Mouse (Mus musculus): Measurements from ENCODE around the gene Gm7075.
"Not testable (repeated sequence)": the region's sequence is repeated elsewhere in the genome, so short reads cannot be mapped to it uniquely, and the experiment has no call there.

Gene Gm7075

GRCm38 (mm10) chr10:63422736-63422992, 1.1 kb upstream of the Gm7075 start:
- DNase-seq (ENCODE audit: low read depth, low spot score): peak; percentile 50

DNA sequence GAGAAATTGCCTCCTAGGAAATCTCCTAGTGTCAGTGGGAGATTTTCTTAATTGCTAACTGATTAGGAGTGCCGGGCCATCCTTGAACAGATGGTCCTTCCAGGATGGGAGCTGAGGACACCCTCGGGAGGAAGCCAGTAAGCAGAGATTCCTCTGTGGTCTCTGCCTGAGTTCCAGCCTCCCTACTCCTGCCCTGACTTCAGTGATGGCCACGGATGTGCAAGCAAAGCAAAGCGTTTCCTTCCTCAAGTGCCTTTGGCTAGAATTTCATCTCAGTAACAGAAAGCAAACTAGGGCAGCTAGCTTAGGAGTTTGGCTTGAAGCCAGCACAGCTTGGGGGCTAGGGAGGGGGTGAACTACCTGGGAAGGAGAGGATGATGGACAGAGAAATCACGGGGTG, 4.5 kb downstream of the Gm7075 start:
- DNase-seq (ENCODE audit: low read depth, low spot score): no peak

DNA sequence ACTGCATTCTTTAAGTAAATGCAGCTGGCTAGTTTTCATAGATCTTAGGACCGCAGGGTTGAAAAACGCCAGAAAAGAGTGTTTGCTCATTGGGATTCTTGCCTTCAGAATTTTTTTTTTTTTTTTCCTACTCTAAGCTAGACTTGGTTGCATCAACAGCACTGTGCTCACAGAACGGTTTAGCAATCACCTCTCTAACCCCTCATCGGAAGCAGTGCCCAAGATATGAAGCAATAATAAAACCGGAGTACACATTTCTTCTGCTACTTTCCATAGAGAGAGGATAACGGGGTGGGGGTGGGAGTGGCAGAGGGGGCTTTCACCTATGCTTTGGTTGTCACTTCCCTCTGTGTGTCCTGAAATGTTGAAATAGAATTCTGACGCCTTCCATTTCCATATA, 5.7 kb downstream of the Gm7075 start:
- DNase-seq (ENCODE audit: low read depth, low spot score): no peak

DNA sequence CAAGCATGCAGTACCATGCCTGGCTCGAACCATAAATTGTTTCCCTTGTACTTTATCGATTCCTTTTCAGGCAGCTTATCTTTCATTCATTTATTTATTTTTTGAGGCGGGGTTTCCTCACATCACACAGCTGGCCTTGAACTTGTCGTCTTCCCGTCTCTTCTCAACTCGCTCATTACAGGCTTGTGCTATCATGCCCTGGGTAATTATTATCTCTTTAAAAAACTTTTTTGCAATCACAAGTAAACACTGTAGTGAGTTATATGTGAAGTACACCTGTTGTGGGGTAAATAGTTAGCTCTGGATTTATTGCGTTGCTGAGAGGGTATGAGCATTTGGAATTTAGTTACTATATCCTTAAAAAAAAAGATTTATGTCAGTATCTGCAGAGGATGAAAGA, 6.3 kb downstream of the Gm7075 start:
- DNase-seq (ENCODE audit: low read depth, low spot score): no peak

- DNase-seq (ENCODE audit: low read depth, low spot score): no peak
Measured at GRCm38 (mm10) chr10:63412756-63413155, 8.8 kb downstream of the Gm7075 start.

GRCm38 (mm10) chr10:63411674-63412073, 9.9 kb downstream of the Gm7075 start:
- not testable (repeated sequence) for DNase-seq (ENCODE audit: low read depth, low spot score)

DNA sequence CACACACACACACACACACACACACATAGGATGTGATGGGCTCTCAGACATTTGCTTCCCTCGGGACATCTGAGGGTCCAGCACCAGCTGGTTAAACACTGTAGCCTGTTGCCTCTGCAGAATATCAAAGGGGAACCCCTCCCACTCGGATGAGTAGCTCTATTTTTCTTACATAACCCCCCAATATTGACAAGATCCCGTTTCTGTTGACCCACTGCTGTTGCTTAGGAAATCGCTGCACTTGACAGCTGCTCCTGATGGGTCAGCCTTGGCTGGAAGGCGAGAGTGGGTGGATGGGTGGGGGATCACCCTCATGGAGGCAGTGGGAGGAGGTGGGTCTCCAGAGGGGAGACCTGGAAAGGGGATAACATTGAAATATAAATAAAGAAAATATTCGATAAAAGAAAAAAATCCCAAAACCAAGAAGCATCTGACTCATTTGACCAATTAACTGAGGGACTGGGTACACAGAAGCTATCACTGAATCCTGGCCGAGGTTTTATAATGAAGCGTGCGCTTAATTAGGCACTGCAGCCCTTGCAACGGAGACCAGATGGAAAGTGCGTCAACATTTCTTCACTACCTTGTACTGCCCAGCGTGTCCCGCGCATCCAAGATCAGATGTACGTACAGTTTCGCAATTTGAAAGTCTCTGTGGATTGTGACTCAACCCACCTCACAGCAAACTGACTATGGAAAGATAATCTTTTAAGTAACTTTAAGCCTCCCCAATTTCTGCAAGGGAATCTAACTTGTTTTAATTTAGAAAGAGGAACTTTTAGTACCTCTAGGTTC, 11.2 kb downstream of the Gm7075 start:
- DNase-seq (ENCODE audit: low read depth, low spot score): no peak

DNA sequence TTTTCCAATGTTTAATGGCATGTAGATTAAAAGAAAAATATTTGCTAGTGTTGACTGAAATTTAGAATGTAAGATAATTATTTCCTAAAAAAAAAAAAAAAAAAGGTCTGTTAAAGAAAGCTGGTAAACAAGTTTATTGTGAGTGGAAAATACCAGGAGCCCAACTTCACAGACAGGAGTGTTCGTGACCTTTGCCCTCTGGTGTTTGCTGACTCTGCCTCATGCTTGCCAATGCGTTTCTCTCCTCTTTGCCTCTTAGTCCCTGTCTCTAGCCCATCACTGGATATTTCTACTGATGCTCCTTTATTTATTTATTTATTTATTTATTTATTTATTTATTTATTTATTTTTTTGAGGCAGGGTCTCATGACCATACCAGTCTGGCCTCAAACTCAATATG, 18.0 kb downstream of the Gm7075 start:
- no peak for DNase-seq (ENCODE audit: low read depth, low spot score)

DNA sequence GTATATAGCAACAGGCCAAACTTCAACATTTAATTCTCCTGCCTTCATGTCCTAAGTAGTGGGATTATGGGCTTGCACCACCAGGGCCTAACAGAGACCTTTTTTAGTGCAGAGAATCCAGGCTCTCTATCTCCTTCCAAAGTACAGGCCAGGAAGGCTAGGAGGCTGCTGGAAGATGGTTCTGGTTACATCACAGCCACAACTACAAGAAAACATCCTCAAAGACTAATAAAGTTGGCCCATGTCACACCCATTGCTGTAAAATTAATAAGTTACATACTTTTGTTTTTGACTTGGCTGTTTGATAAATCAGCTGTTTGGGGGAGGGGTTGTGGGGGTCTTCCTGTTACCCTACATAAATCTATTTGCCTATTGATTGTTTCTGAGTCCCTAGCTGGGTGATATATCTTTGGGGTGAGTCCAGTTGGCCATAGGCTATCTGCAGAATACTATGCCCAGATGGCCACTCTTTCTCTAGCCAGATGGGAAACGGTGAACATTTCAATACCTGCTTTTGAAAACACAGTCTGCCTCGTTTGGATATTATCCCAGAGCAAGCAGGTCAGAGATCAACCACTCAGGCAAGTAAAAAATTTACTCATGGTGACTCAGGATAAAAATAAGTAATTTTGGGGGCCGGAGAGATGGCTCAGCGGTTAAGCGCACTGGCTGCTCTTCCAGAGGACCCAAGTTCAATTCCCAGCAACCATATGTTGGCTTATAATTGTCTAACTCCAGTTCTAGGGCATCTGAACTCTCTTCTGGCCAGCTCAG, 18.7 kb downstream of the Gm7075 start:
- no peak for DNase-seq (ENCODE audit: low read depth, low spot score)

- no peak for DNase-seq (ENCODE audit: low read depth, low spot score)
Measured at GRCm38 (mm10) chr10:63396963-63397362, 24.6 kb downstream of the Gm7075 start.

DNA sequence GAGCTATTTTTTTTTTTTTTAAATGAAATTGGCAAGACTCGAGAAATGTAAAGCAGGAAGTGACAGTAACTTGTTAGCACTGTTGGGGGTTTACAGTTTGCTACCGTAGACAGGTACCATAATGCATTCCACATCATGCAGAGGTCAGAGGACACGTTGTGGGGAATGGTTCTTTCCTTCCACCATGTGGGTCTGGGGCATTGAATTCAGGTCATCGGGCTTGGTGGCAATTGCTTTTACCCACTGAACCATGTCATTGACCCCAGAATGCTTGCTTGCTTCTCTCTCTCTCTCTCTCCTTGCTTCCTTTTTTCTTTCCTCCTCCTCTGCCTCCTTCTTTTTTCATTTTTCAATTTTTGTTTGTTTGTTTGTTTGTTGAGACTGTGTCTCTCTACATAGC, 32.6 kb downstream of the Gm7075 start:
- DNase-seq (ENCODE audit: low read depth, low spot score): no peak

- DNase-seq (ENCODE audit: low read depth, low spot score): no peak
Measured at GRCm38 (mm10) chr10:63386991-63387390, 34.6 kb downstream of the Gm7075 start.

DNA sequence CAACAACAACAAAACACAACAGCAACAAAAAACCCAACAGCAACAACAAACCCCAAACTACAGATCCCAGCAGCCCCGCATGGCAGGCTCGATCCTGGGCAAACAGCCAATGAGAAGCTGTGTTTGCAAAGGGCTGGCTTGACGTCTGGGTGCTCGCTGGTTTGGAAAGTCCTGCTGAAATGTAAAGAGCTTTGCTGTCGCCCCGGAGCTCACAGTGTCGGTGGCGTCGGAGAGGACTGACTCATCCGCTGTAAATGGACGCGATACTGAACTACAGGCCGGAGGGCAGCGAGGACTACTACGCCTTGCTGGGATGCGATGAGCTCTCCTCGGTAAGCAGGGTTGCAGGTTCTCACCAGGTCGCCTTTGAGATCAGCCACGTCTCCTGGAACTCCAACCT, 35.1 kb downstream of the Gm7075 start:
- DNase-seq (ENCODE audit: low read depth, low spot score): peak; percentile 84

DNA sequence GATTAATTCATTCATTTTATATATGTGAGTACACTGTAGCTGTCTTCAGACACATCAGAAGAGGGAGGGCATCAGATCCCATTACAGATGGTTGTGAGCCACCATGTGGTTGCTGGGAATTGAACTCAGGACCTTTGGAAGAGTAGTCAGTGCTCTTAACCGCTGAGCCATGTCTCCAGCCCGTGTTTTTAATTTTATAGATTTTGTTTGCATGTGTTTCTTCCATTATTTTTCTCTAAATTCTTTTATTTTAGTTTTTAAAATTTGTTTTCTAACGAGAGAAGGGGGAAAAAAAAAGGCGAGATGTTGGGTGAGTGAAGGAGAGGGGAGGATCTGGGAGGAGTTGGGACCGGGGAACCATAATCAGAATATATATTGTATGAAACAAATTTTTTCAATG, 35.7 kb downstream of the Gm7075 start:
- not testable (repeated sequence) for DNase-seq (ENCODE audit: low read depth, low spot score)

GRCm38 (mm10) chr10:63382372-63383279, 39.0 kb downstream of the Gm7075 start, which contains the start of gene Dnajc12:
Gene Dnajc12 (plus strand): TSS chr10:63382443.
- DNase-seq (ENCODE audit: low read depth, low spot score): peak; percentile 98

DNA sequence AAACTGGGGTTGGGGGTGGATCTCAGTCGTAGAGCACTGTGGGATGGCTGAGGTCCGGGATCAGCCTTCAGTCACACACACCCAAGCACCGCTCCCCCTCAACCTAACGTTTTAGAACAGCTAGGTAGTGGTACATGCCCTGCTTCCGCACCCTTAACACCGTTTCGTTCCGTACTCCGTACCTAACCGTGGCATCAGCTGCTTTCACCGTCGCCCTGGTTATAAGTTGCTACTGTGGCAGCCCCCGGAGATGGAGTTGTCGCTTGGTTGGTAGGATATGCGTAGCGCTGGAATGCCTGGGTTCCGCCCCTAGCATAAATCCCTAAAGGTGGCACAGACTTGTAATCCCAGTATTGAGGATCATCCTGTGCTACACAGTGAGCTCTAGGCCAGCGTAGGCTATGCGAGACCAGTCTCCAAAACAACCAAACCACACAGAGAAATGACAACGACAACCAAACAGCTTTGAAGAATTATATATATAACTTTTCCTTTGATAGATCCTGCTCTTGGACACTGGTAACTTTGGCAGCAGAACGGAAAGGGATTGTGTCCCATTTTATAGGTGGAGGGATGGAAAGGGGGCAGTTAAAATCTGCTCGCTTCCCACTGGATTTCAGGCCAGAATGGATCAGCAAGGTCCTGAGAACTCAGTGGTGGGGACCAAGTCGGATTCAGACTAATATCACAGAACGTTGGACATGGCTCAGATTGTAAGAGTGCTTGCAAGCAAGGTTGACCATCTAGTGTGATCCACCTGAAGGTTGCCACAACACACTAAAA, 39.9 kb downstream of the Gm7075 start, which contains the start of gene Sirt1:
Gene Sirt1, minus strand, starts transcription at position 207 of the 783 bp plus-strand sequence.
- peak; percentile 35 for DNase-seq (ENCODE audit: low read depth, low spot score)

DNA sequence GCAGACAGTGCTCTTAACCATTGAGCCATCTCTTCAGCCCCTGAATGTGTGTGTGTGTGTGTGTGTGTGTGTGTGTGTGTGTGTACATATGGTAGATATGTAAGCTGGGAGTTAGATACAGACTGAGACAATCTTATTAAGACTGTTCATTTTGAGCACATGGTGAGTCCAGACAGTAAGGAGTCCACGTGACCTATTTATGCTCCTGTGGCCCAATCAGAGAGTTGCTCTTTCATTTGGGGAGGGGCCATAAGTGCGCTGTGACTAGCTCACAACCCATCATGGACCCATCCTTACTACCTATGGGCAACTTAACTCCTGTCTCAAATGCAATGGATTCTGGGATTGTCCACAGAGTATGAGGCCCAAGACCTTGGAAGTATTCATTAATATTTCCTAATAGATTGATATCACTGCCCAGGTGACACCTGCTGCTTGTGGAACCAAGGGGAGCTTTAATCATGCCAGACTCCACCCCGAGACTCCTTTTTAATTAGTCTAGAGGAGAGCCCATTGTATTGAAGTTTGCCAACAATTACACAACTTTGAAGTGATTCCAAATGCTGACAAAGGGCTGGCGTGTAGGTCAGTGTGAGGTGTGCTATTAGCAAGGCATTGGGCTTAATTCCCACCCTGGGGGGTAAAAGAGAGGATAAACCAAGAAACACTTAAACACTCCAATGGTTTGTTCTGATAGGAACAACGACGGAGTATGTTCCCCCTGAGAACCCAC, 42.5 kb downstream of the Gm7075 start:
- DNase-seq (ENCODE audit: low read depth, low spot score): no peak

- DNase-seq (ENCODE audit: low read depth, low spot score): peak; percentile 76
Measured at GRCm38 (mm10) chr10:63377468-63377867, 44.1 kb downstream of the Gm7075 start.

DNA sequence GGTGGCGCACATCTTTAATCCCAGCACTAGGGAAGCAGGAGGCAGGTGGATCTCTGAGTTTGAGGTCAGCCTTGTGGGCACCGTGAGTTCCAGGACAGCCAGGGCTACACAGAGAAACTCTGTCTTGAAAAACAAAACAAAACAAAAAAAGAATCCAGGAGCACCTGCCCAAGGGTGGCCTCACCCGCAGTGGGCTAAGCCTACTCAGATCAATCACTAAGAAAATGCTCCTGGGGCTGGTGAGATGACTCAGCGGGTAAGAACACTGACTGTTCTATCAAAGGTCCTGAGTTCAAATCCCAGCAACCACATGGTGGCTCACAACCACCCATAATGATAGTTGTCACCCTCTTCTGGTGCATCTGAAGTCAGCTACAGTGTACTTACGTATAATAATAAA, 45.3 kb downstream of the Gm7075 start:
- no peak for DNase-seq (ENCODE audit: low read depth, low spot score)
